In genomic region chr6:38715881-38716280, GRCm38 (mm10) we compare ENCODE assay signal across 19 mouse cellular contexts. TPM values are rescaled to one million over a fixed set of nuclear protein-coding genes. Genes with fewer than 3 reads are reported as not detected.
DNase-seq lines count a peak whose midpoint lies in the region; ATAC-seq lines count a peak whose summit lies in the region.
"Had no signal": no experiment of that assay in that cellular context is flagged by ENCODE, and none has a peak within 500 bp of the region (broad histone marks: within the 10 kb centered on the region; RNA-seq: fewer than 3 reads in every experiment).

No protein-coding gene starts in this region.

- no peak overlapping the region for H3K4me2 ChIP-seq in heart, embryonic 12.5 days
- no peak overlapping the region for H3K4me2 ChIP-seq in kidney, embryonic 14.5 days (replicated peaks; ENCODE audit: low read depth, low read length)

- H3K36me3 ChIP-seq in heart, embryonic 12.5 days: peaks cover 81% of the 10 kb centered on the region
- peaks cover 91% of the 10 kb centered on the region for H3K36me3 ChIP-seq in kidney, embryonic 14.5 days (ENCODE audit: control insufficient read depth, insufficient read depth, low read length)

- WGBS in heart, embryonic 12.5 days: 82% methylated on average over 16 of the region's 16 CpGs
- WGBS in kidney, embryonic 14.5 days: 78% methylated on average over 16 of the region's 16 CpGs

- peak; percentile 91 for DNase-seq in heart, adult 11 months
- DNase-seq in kidney, postnatal 36 days: no peak
- DNase-seq: adrenal gland, adult 2 months; adrenal gland, adult 8-10 months; adrenal gland, postnatal 10 days; adrenal gland, postnatal 14 days; adrenal gland, postnatal 25 days; adrenal gland, postnatal 36 days; B cell, adult 2 months; cerebellum, adult 11 months; cerebellum, adult 11-12 months; cerebellum, adult 18-20 months had no signal

- no peak overlapping the region for H3K9ac ChIP-seq in heart, embryonic 12.5 days
- H3K9ac ChIP-seq in kidney, embryonic 14.5 days (ENCODE audit: low read depth, low read length): no peak overlapping the region

- peaks cover 18% of the 10 kb centered on the region for H3K4me1 ChIP-seq in heart, embryonic 12.5 days (replicated peaks)
- no peaks in the 10 kb centered on the region for H3K4me1 ChIP-seq in kidney, embryonic 14.5 days (ENCODE audit: control insufficient read depth, insufficient read depth, low read length)

- no peak overlapping the region for H3K4me3 ChIP-seq in heart, embryonic 12.5 days
- no peak overlapping the region for H3K4me3 ChIP-seq in kidney, embryonic 14.5 days (ENCODE audit: low read length)

- H3K27ac ChIP-seq in heart, embryonic 12.5 days (ENCODE audit: poor library complexity, severe bottlenecking): no peak overlapping the region
- no peak overlapping the region for H3K27ac ChIP-seq in kidney, embryonic 14.5 days (ENCODE audit: low read depth, low read length)

- no peaks in the 10 kb centered on the region for H3K9me3 ChIP-seq in heart, embryonic 12.5 days (replicated peaks)
- no peaks in the 10 kb centered on the region for H3K9me3 ChIP-seq in kidney, embryonic 14.5 days (ENCODE audit: control insufficient read depth, low read length)
- H3K9me3 ChIP-seq: G1E had no signal

- ATAC-seq in heart, embryonic 12.5 days (ENCODE audit: insufficient number of reproducible peaks, low FRiP score): no peak
- 0 out of 2 replicates have a peak, but pooled peaks have one; percentile 49 for ATAC-seq in kidney, embryonic 14.5 days (ENCODE audit: low FRiP score, low TSS enrichment)
- ATAC-seq: activated CD4-positive, CD25-positive, alpha-beta regulatory T cell, adult 4 months; CD4-positive, CD25-positive, alpha-beta regulatory T cell, adult 4 months; Patski had no signal

- no peaks in the 10 kb centered on the region for H3K27me3 ChIP-seq in heart, embryonic 12.5 days (replicated peaks)
- H3K27me3 ChIP-seq in kidney, embryonic 14.5 days (ENCODE audit: control insufficient read depth, insufficient read depth, low read length): no peaks in the 10 kb centered on the region
- H3K27me3 ChIP-seq: CH12.LX, Patski had no signal

RNA-seq across cellular contexts. Expression of gene Clec2l, which starts 53.0 kb away (rescaled TPM):
- polyA plus RNA-seq in heart, embryonic 12.5 days (2016; fragmentation: Nextera tagmentation; extraction: Ambion mirVana): 0.95 and 1.3 TPM in 2 replicates
- polyA plus RNA-seq in kidney, embryonic 14.5 days (2014; fragmentation: Nextera tagmentation; extraction: Ambion mirVana): 1.1 and 1.3 TPM in 2 replicates
- polyA plus RNA-seq: activated CD4-positive, CD25-positive, alpha-beta regulatory T cell, adult 4 months; CD4-positive, CD25-positive, alpha-beta regulatory T cell, adult 4 months; G1E had no signal
